Mouse (Mus musculus): ENCODE results near the gene Taar4. TPM values are rescaled to one million over a fixed set of nuclear protein-coding genes. Genes with fewer than 3 reads are reported as not detected.

Gene Taar4
- total and polyA plus RNA-seq, 3 experiments, result not detected

GRCm38 (mm10) chr10:23985546-23985945, 25.3 kb downstream of the Taar4 start, which contains the start of gene Taar6:
Taar6 (minus strand) TSS chr10:23985646.
- Histone ChIP-seq H3K36me3 (ENCODE audit: control insufficient read depth, insufficient read depth, low read length) (no peaks in the 10 kb centered on the region), H3K79me2 (replicated peaks; ENCODE audit: control insufficient read depth, insufficient read depth, low read length) (no peaks in the 10 kb centered on the region), H3K4me3 (no peak within 1 kb of the TSS), H3K4me1 (ENCODE audit: control insufficient read depth, insufficient read depth, low read length) (no peaks in the 10 kb centered on the region), H3K27me3 (ENCODE audit: control insufficient read depth, insufficient read depth, low read length) (no peaks in the 10 kb centered on the region), H3K9ac (ENCODE audit: low read depth, low read length) (no peak within 1 kb of the TSS), H3K27ac (no peak within 1 kb of the TSS)
- no peak for TF ChIP-seq EP300 (IDR thresholded peaks at IDR 0.05; ENCODE audit: insufficient read depth, low read depth, low read length)
- TF ChIP-seq POLR2A (IDR thresholded peaks at IDR 0.05; ENCODE audit: insufficient read depth, low read depth, low read length), result no peak
- TF ChIP-seq CTCF (IDR thresholded peaks at IDR 0.05), result no peak
- 65% methylated on average over 8 of the region's 8 CpGs for WGBS
- intact Hi-C loops (cut with DNase I), result no loop called here
- DNase-seq, result no peak

- no peak overlapping the region for H3K9ac ChIP-seq (ENCODE audit: low read depth, low read length)
- no peak for TF ChIP-seq EP300 (IDR thresholded peaks at IDR 0.05; ENCODE audit: insufficient read depth, low read depth, low read length)
- no peak for TF ChIP-seq POLR2A (IDR thresholded peaks at IDR 0.05; ENCODE audit: insufficient read depth, low read depth, low read length)
- TF ChIP-seq CTCF (IDR thresholded peaks at IDR 0.05), result no peak
- no peaks in the 10 kb centered on the region for H3K27me3 ChIP-seq (ENCODE audit: control insufficient read depth, insufficient read depth, low read length)
- H3K36me3 ChIP-seq (ENCODE audit: control insufficient read depth, insufficient read depth, low read length), result no peaks in the 10 kb centered on the region
- no peaks in the 10 kb centered on the region for H3K79me2 ChIP-seq (replicated peaks; ENCODE audit: control insufficient read depth, insufficient read depth, low read length)
- no peak for DNase-seq
- H3K27ac ChIP-seq, result no peak overlapping the region
- H3K4me1 ChIP-seq (ENCODE audit: control insufficient read depth, insufficient read depth, low read length), result no peaks in the 10 kb centered on the region
- 73% methylated on average over 5 of the region's 5 CpGs for WGBS
- H3K4me3 ChIP-seq, result no peak overlapping the region
- intact Hi-C loops (cut with DNase I), result no loop called here
These were observed 26.1 kb downstream of the Taar4 start for GRCm38 (mm10) chr10:23986419-23986818.

- intact Hi-C loops (cut with DNase I), result no loop called here
- TF ChIP-seq CTCF (IDR thresholded peaks at IDR 0.05) (no peak), POLR2A (IDR thresholded peaks at IDR 0.05; ENCODE audit: insufficient read depth, low read depth, low read length) (no peak), EP300 (IDR thresholded peaks at IDR 0.05; ENCODE audit: insufficient read depth, low read depth, low read length) (no peak)
- Histone ChIP-seq H3K4me3 (no peak within 1 kb of the TSS), H3K4me1 (ENCODE audit: control insufficient read depth, insufficient read depth, low read length) (no peaks in the 10 kb centered on the region), H3K9ac (ENCODE audit: low read depth, low read length) (no peak within 1 kb of the TSS), H3K79me2 (replicated peaks; ENCODE audit: control insufficient read depth, insufficient read depth, low read length) (no peaks in the 10 kb centered on the region), H3K27ac (no peak within 1 kb of the TSS), H3K36me3 (ENCODE audit: control insufficient read depth, insufficient read depth, low read length) (no peaks in the 10 kb centered on the region), H3K27me3 (ENCODE audit: control insufficient read depth, insufficient read depth, low read length) (no peaks in the 10 kb centered on the region)
- DNase-seq, result no peak
- 81% methylated on average over 3 of the region's 3 CpGs for WGBS
These were observed 33.1 kb downstream of the Taar4 start, which contains the start of gene Taar7a for GRCm38 (mm10) chr10:23993381-23993780. Taar7a (minus strand) TSS chr10:23993481.

- Histone ChIP-seq H3K79me2 (replicated peaks; ENCODE audit: control insufficient read depth, insufficient read depth, low read length) (no peaks in the 10 kb centered on the region), H3K36me3 (ENCODE audit: control insufficient read depth, insufficient read depth, low read length) (no peaks in the 10 kb centered on the region), H3K9ac (ENCODE audit: low read depth, low read length) (no peak within 1 kb of the TSS), H3K27me3 (ENCODE audit: control insufficient read depth, insufficient read depth, low read length) (no peaks in the 10 kb centered on the region), H3K4me3 (no peak within 1 kb of the TSS), H3K4me1 (ENCODE audit: control insufficient read depth, insufficient read depth, low read length) (no peaks in the 10 kb centered on the region), H3K27ac (no peak within 1 kb of the TSS)
- no peak for DNase-seq
- intact Hi-C loops (cut with DNase I), result no loop called here
- TF ChIP-seq EP300 (IDR thresholded peaks at IDR 0.05; ENCODE audit: insufficient read depth, low read depth, low read length), result no peak
- TF ChIP-seq CTCF (IDR thresholded peaks at IDR 0.05), result no peak
- no peak for TF ChIP-seq POLR2A (IDR thresholded peaks at IDR 0.05; ENCODE audit: insufficient read depth, low read depth, low read length)
- WGBS, result 65% methylated on average over 1 of the region's 1 CpGs
These were observed 39.3 kb downstream of the Taar4 start, which contains the start of gene Taar7b for GRCm38 (mm10) chr10:23999639-24000038. Taar7b (plus strand) TSS chr10:23999939.

GRCm38 (mm10) chr10:24006442-24006841, 46.1 kb downstream of the Taar4 start:
- Histone ChIP-seq H3K27ac (no peak overlapping the region), H3K36me3 (ENCODE audit: control insufficient read depth, insufficient read depth, low read length) (no peaks in the 10 kb centered on the region), H3K27me3 (ENCODE audit: control insufficient read depth, insufficient read depth, low read length) (no peaks in the 10 kb centered on the region), H3K4me3 (no peak overlapping the region), H3K79me2 (replicated peaks; ENCODE audit: control insufficient read depth, insufficient read depth, low read length) (no peaks in the 10 kb centered on the region), H3K9ac (ENCODE audit: low read depth, low read length) (no peak overlapping the region), H3K4me1 (ENCODE audit: control insufficient read depth, insufficient read depth, low read length) (no peaks in the 10 kb centered on the region)
- no peak for DNase-seq
- intact Hi-C loops (cut with DNase I), result no loop called here
- no peak for TF ChIP-seq EP300 (IDR thresholded peaks at IDR 0.05; ENCODE audit: insufficient read depth, low read depth, low read length)
- TF ChIP-seq POLR2A (IDR thresholded peaks at IDR 0.05; ENCODE audit: insufficient read depth, low read depth, low read length), result no peak
- no peak for TF ChIP-seq CTCF (IDR thresholded peaks at IDR 0.05)
- WGBS, result 48% methylated on average over 1 of the region's 1 CpGs

- Histone ChIP-seq H3K36me3 (ENCODE audit: control insufficient read depth, insufficient read depth, low read length) (no peaks in the 10 kb centered on the region), H3K27ac (no peak overlapping the region), H3K4me1 (ENCODE audit: control insufficient read depth, insufficient read depth, low read length) (no peaks in the 10 kb centered on the region), H3K4me3 (no peak overlapping the region), H3K79me2 (replicated peaks; ENCODE audit: control insufficient read depth, insufficient read depth, low read length) (no peaks in the 10 kb centered on the region), H3K27me3 (ENCODE audit: control insufficient read depth, insufficient read depth, low read length) (no peaks in the 10 kb centered on the region), H3K9ac (ENCODE audit: low read depth, low read length) (no peak overlapping the region)
- no peak for DNase-seq
- 34% methylated on average over 2 of the region's 2 CpGs for WGBS
- intact Hi-C loops (cut with DNase I), result no loop called here
- TF ChIP-seq EP300 (IDR thresholded peaks at IDR 0.05; ENCODE audit: insufficient read depth, low read depth, low read length) (no peak), CTCF (IDR thresholded peaks at IDR 0.05) (no peak), POLR2A (IDR thresholded peaks at IDR 0.05; ENCODE audit: insufficient read depth, low read depth, low read length) (no peak)
These were observed 46.7 kb downstream of the Taar4 start for GRCm38 (mm10) chr10:24007034-24007433.
